Mouse (Mus musculus): ENCODE results near the gene Batf3.

GRCm38 (mm10) chr1:191073486-191073885, 24.2 kb upstream of the Batf3 start:
- TF ChIP-seq GATA1 (IDR thresholded peaks at IDR 0.05; ENCODE audit: borderline replicate concordance, low read length) (no peak), FLI1 (IDR thresholded peaks at IDR 0.05; ENCODE audit: low read length) (no peak)
